ENCODE assay signal across 8 mouse cellular contexts in genomic region chr9:107526198-107527026, GRCm38 (mm10). TPM values are rescaled to one million over a fixed set of nuclear protein-coding genes. Genes with fewer than 3 reads are reported as not detected.
DNase-seq lines count a peak whose midpoint lies in the region; ATAC-seq and TF ChIP-seq lines count a peak whose summit lies in the region.

No protein-coding gene starts in this region.

- no peaks in the 10 kb centered on the region for H3K36me3 ChIP-seq in forebrain, embryonic 12.5 days (replicated peaks)
- no peaks in the 10 kb centered on the region for H3K36me3 ChIP-seq in lung, embryonic 16.5 days (ENCODE audit: control insufficient read depth, insufficient read depth, low read length)

- TF ChIP-seq CTCF in layer of hippocampus, adult 2 months (conservative IDR thresholded peaks at IDR 0.05): no peak
- TF ChIP-seq CTCF in olfactory bulb, adult 2 months (IDR thresholded peaks at IDR 0.05; ENCODE audit: insufficient read depth, low read depth, low read length): no peak

- H3K27ac ChIP-seq in forebrain, embryonic 12.5 days: no peak overlapping the region
- H3K27ac ChIP-seq in layer of hippocampus, adult 2 months: no peak overlapping the region
- H3K27ac ChIP-seq in lung, embryonic 16.5 days (ENCODE audit: low read length): no peak overlapping the region
- H3K27ac ChIP-seq in olfactory bulb, adult 2 months (ENCODE audit: insufficient read depth, low read depth, low read length): no peak overlapping the region

- peak; percentile 63 for ATAC-seq in forebrain, embryonic 12.5 days (ENCODE audit: low FRiP score)
- peak; percentile 78 for ATAC-seq in lung, embryonic 16.5 days (ENCODE audit: low read depth)

- peak overlapping the region; percentile 37 for H3K4me3 ChIP-seq in forebrain, embryonic 12.5 days (replicated peaks)
- peak overlapping the region; percentile 41 for H3K4me3 ChIP-seq in layer of hippocampus, adult 2 months
- peak overlapping the region; percentile 43 for H3K4me3 ChIP-seq in lung, embryonic 16.5 days (ENCODE audit: low read length)
- H3K4me3 ChIP-seq in olfactory bulb, adult 2 months (ENCODE audit: insufficient read depth, low read depth, low read length): peak overlapping the region; percentile 17

- WGBS in forebrain, embryonic 12.5 days: 5% methylated on average over 40 of the region's 44 CpGs
- WGBS in lung, embryonic 16.5 days: 5% methylated on average over 44 of the region's 44 CpGs
- WGBS in olfactory bulb, adult 2 months: 10% methylated on average over 44 of the region's 44 CpGs

- H3K4me2 ChIP-seq in forebrain, embryonic 12.5 days: peak overlapping the region; percentile 55
- H3K4me2 ChIP-seq in lung, embryonic 16.5 days (ENCODE audit: low read depth, low read length): peak overlapping the region; percentile 61

- DNase-seq in CD4-positive helper T cell, adult 2 months (ENCODE audit: low read depth, low spot score): peak; percentile 83
- peak; percentile 81 to 82 for DNase-seq in adrenal gland, postnatal 36 days
- DNase-seq in heart, postnatal 36 days: peak; percentile 54 to 63
- DNase-seq in layer of hippocampus, adult 2 months (ENCODE audit: low spot score in 2 of 2): peak; percentile 58 to 68
- DNase-seq in testis, postnatal 14 days (ENCODE audit: low spot score): peak; percentile 88

- peaks cover 59% of the 10 kb centered on the region for H3K27me3 ChIP-seq in forebrain, embryonic 12.5 days
- peaks cover 27% of the 10 kb centered on the region for H3K27me3 ChIP-seq in lung, embryonic 16.5 days (ENCODE audit: control insufficient read depth, insufficient read depth, low read depth, low read length)

- H3K9ac ChIP-seq in forebrain, embryonic 12.5 days: no peak overlapping the region
- H3K9ac ChIP-seq in lung, embryonic 16.5 days (ENCODE audit: low read length): peak overlapping the region; percentile 32; the same call in 1 of the 2 replicates

- H3K4me1 ChIP-seq in forebrain, embryonic 12.5 days: peaks cover 27% of the 10 kb centered on the region
- H3K4me1 ChIP-seq in lung, embryonic 16.5 days (replicated peaks; ENCODE audit: control insufficient read depth, insufficient read depth, low read length): peaks cover 17% of the 10 kb centered on the region
- H3K4me1 ChIP-seq in olfactory bulb, adult 2 months (ENCODE audit: control insufficient read depth, insufficient read depth, low read length): peaks cover 15% of the 10 kb centered on the region

- intact Hi-C loops in heart, postnatal 36 days (cut with DNase I): no loop called here

- TF ChIP-seq POLR2A in olfactory bulb, adult 2 months (IDR thresholded peaks at IDR 0.05; ENCODE audit: insufficient read depth, low read depth, low read length): no peak

- H3K9me3 ChIP-seq in forebrain, embryonic 12.5 days: no peaks in the 10 kb centered on the region
- no peaks in the 10 kb centered on the region for H3K9me3 ChIP-seq in lung, embryonic 16.5 days (ENCODE audit: control insufficient read depth, low read length)

RNA-seq across cellular contexts. Expression of gene Tmem115, which starts 7.3 kb away (rescaled TPM):
- total RNA-seq in adrenal gland, postnatal 36 days (2021): 10 to 100 TPM; 43.7 to 49.9 TPM
- polyA plus RNA-seq in forebrain, embryonic 12.5 days (2016; fragmentation: Nextera tagmentation; extraction: Ambion mirVana): 43.3 and 45.0 TPM in 2 replicates
- 10 to 100 TPM; 22.7 to 26.8 TPM for total RNA-seq in heart, postnatal 36 days (2021)
- 10 to 100 TPM; 35.8 to 41.0 TPM for total RNA-seq in layer of hippocampus, adult 2 months (2021)
- polyA plus RNA-seq in lung, embryonic 16.5 days (2015; fragmentation: Nextera tagmentation; extraction: Ambion mirVana): 39.0 and 39.4 TPM in 2 replicates
- polyA plus RNA-seq in olfactory bulb, adult 2 months (2012; ENCODE audit: insufficient read depth, insufficient read length, low replicate concordance, missing spikeins): not detected in 2 replicates

RNA-seq across cellular contexts. Expression of gene Cyb561d2, which starts 15.6 kb away (rescaled TPM):
- total RNA-seq in adrenal gland, postnatal 36 days (2021): 10 to 100 TPM; 16.7 to 27.4 TPM
- 17.7 and 18.9 TPM in 2 replicates for polyA plus RNA-seq in forebrain, embryonic 12.5 days (2016; fragmentation: Nextera tagmentation; extraction: Ambion mirVana)
- 1 to 10 TPM; 4.7 to 5.3 TPM for total RNA-seq in heart, postnatal 36 days (2021)
- 10 to 100 TPM; 13.8 to 15.3 TPM for total RNA-seq in layer of hippocampus, adult 2 months (2021)
- polyA plus RNA-seq in lung, embryonic 16.5 days (2015; fragmentation: Nextera tagmentation; extraction: Ambion mirVana): 27.6 and 32.9 TPM in 2 replicates
- not detected in 2 replicates for polyA plus RNA-seq in olfactory bulb, adult 2 months (2012; ENCODE audit: insufficient read depth, insufficient read length, low replicate concordance, missing spikeins)

RNA-seq across cellular contexts. Expression of gene Nprl2, which starts 15.6 kb away (rescaled TPM):
- total RNA-seq in adrenal gland, postnatal 36 days (2021): 10 to 100 TPM; 27.9 to 29.2 TPM
- polyA plus RNA-seq in forebrain, embryonic 12.5 days (2016; fragmentation: Nextera tagmentation; extraction: Ambion mirVana): 43.1 and 46.3 TPM in 2 replicates
- 10 to 100 TPM; 17.5 to 18.5 TPM for total RNA-seq in heart, postnatal 36 days (2021)
- 10 to 100 TPM; 44.2 to 45.2 TPM for total RNA-seq in layer of hippocampus, adult 2 months (2021)
- polyA plus RNA-seq in lung, embryonic 16.5 days (2015; fragmentation: Nextera tagmentation; extraction: Ambion mirVana): 41.9 and 43.7 TPM in 2 replicates
- polyA plus RNA-seq in olfactory bulb, adult 2 months (2012; ENCODE audit: insufficient read depth, insufficient read length, low replicate concordance, missing spikeins): not detected in 2 replicates

RNA-seq across cellular contexts. Expression of gene Zmynd10, which starts 20.7 kb away (rescaled TPM):
- under 1 TPM; 0.20 to 0.66 TPM for total RNA-seq in adrenal gland, postnatal 36 days (2021)
- 1.0 and 2.2 TPM in 2 replicates for polyA plus RNA-seq in forebrain, embryonic 12.5 days (2016; fragmentation: Nextera tagmentation; extraction: Ambion mirVana)
- not detected for total RNA-seq in heart, postnatal 36 days (2021)
- total RNA-seq in layer of hippocampus, adult 2 months (2021): 1 to 10 TPM; 4.7 to 5.7 TPM
- 16.7 and 19.7 TPM in 2 replicates for polyA plus RNA-seq in lung, embryonic 16.5 days (2015; fragmentation: Nextera tagmentation; extraction: Ambion mirVana)
- polyA plus RNA-seq in olfactory bulb, adult 2 months (2012; ENCODE audit: insufficient read depth, insufficient read length, low replicate concordance, missing spikeins): not detected in 2 replicates

RNA-seq across cellular contexts. Expression of gene Rassf1, which starts 24.9 kb away (rescaled TPM):
- total RNA-seq in adrenal gland, postnatal 36 days (2021): 10 to 100 TPM; 20.4 to 21.6 TPM
- polyA plus RNA-seq in forebrain, embryonic 12.5 days (2016; fragmentation: Nextera tagmentation; extraction: Ambion mirVana): 40.0 and 45.7 TPM in 2 replicates
- 10 to 100 TPM; 16.5 to 17.3 TPM for total RNA-seq in heart, postnatal 36 days (2021)
- 10 to 100 TPM; 16.2 to 17.6 TPM for total RNA-seq in layer of hippocampus, adult 2 months (2021)
- 55.4 and 58.5 TPM in 2 replicates for polyA plus RNA-seq in lung, embryonic 16.5 days (2015; fragmentation: Nextera tagmentation; extraction: Ambion mirVana)
- polyA plus RNA-seq in olfactory bulb, adult 2 months (2012; ENCODE audit: insufficient read depth, insufficient read length, low replicate concordance, missing spikeins): not detected in 2 replicates
